Mouse (Mus musculus): ENCODE results near the gene Calhm5.

Calhm5 gene

GRCm38 (mm10) chr10:34096418-34096883, at the start of gene Calhm5:
Gene Calhm5 (minus strand): TSS chr10:34096519.
- in situ Hi-C loops (cut with MboI, MseI): loop anchor here (5.0 kb wide), 1 partner anchor 54 kb away; the partner anchor contains the start of gene Calhm4

GRCm38 (mm10) chr10:34141693-34142092, 45.4 kb upstream of the Calhm5 start:
- in situ Hi-C loops (cut with MboI, MseI): no loop called here

GRCm38 (mm10) chr10:34139768-34140167, 43.4 kb upstream of the Calhm5 start:
- in situ Hi-C loops (cut with MboI, MseI): no loop called here

- in situ Hi-C loops (cut with MboI, MseI): no loop called here
Observed at GRCm38 (mm10) chr10:34138027-34138426, 41.7 kb upstream of the Calhm5 start.

GRCm38 (mm10) chr10:34136432-34136831, 40.1 kb upstream of the Calhm5 start:
- in situ Hi-C loops (cut with MboI, MseI): no loop called here

- in situ Hi-C loops (cut with MboI, MseI): no loop called here
Observed at GRCm38 (mm10) chr10:34131356-34131755, 35.0 kb upstream of the Calhm5 start.

- in situ Hi-C loops (cut with MboI, MseI): no loop called here
Observed at GRCm38 (mm10) chr10:34128391-34128790, 32.1 kb upstream of the Calhm5 start.

- in situ Hi-C loops (cut with MboI, MseI): no loop called here
Observed at GRCm38 (mm10) chr10:34127392-34128378, 31.4 kb upstream of the Calhm5 start, which contains the start of gene Calhm6. Gene Calhm6 (minus strand): TSS chr10:34127984.

- in situ Hi-C loops (cut with MboI, MseI): no loop called here
Observed at GRCm38 (mm10) chr10:34118421-34118820, 22.1 kb upstream of the Calhm5 start.

GRCm38 (mm10) chr10:34117770-34118169, 21.5 kb upstream of the Calhm5 start:
- in situ Hi-C loops (cut with MboI, MseI): no loop called here

GRCm38 (mm10) chr10:34117131-34117530, 20.8 kb upstream of the Calhm5 start:
- in situ Hi-C loops (cut with MboI, MseI): no loop called here

GRCm38 (mm10) chr10:34111964-34112738, 15.8 kb upstream of the Calhm5 start:
- in situ Hi-C loops (cut with MboI, MseI): no loop called here

GRCm38 (mm10) chr10:34110863-34111465, 14.6 kb upstream of the Calhm5 start:
- in situ Hi-C loops (cut with MboI, MseI): no loop called here

- in situ Hi-C loops (cut with MboI, MseI): loop anchor here (5.0 kb wide), 1 partner anchor 54 kb away; the partner anchor contains the start of gene Calhm4
Observed at GRCm38 (mm10) chr10:34095964-34096363, 355 bp downstream of the Calhm5 start.

- in situ Hi-C loops (cut with MboI, MseI): loop anchor here (5.0 kb wide), 1 partner anchor 53 kb away; the partner anchor contains the start of gene Calhm4
Observed at GRCm38 (mm10) chr10:34095147-34095546, 1.2 kb downstream of the Calhm5 start.

- in situ Hi-C loops (cut with MboI, MseI): no loop called here
Observed at GRCm38 (mm10) chr10:34091888-34092287, 4.4 kb downstream of the Calhm5 start.

GRCm38 (mm10) chr10:34090481-34090880, 5.8 kb downstream of the Calhm5 start:
- in situ Hi-C loops (cut with MboI, MseI): no loop called here

GRCm38 (mm10) chr10:34089517-34089916, 6.8 kb downstream of the Calhm5 start:
- in situ Hi-C loops (cut with MboI, MseI): no loop called here

- in situ Hi-C loops (cut with MboI, MseI): no loop called here
Observed at GRCm38 (mm10) chr10:34088515-34088914, 7.8 kb downstream of the Calhm5 start.

- in situ Hi-C loops (cut with MboI, MseI): no loop called here
Observed at GRCm38 (mm10) chr10:34086514-34086913, 9.8 kb downstream of the Calhm5 start.

GRCm38 (mm10) chr10:34074522-34075200, 21.7 kb downstream of the Calhm5 start:
- in situ Hi-C loops (cut with MboI, MseI): no loop called here
